Mouse (Mus musculus) bone marrow macrophage, adult 2 months (primary cell): ENCODE data around the gene Ccdc106.

ENCODE experiments used
- CTCF ChIP-seq: IDR thresholded peaks from 2 replicates; pipeline ENCODE4 v1.5.1; 2012; ENCODE audit warnings: low read depth, mild to moderate bottlenecking, low read length, moderate library complexity
- POLR2A ChIP-seq: IDR thresholded peaks from 2 replicates; pipeline ENCODE4 v1.6.1; 2012; ENCODE audit warnings: mild to moderate bottlenecking, low read depth, low read length, borderline replicate concordance

- TF ChIP-seq POLR2A (no peak), CTCF (no peak)
These were observed 39.1 kb downstream of the Ccdc106 start for GRCm38 (mm10) chr7:5059421-5059820.
